Mouse (Mus musculus) limb, embryonic 11.5 days (tissue): ENCODE results near the gene Tdo2. TPM values are rescaled to one million over a fixed set of nuclear protein-coding genes. Genes with fewer than 3 reads are reported as not detected.

ENCODE experiments used
- ATAC-seq: fragments of 200-750 bp; cut with Nextera tagmentation; 2 replicates; pipeline ENCODE4 v1.8.0; 2017; ENCODE audit warnings: low read depth; ENCODE audit not compliant: insufficient number of reproducible peaks, low FRiP score, low TSS enrichment
- DNase-seq: peaks from one replicate; pipeline ENCODE4 v3.0.0-alpha.2; 2015; ENCODE audit warnings: low spot score
- H3K27ac ChIP-seq: fragments of 300-500 bp; sonication (generic); replicated peaks from 2 replicates; pipeline ENCODE4 v1.5.1; 2014; ENCODE audit warnings: low read depth, mild to moderate bottlenecking, low read length
- H3K27me3 ChIP-seq: fragments of 300-500 bp; sonication (generic); 2 replicates; pipeline ENCODE4 v1.6.1; 2014; ENCODE audit warnings: mild to moderate bottlenecking, low read length, mixed read lengths; ENCODE audit not compliant: control insufficient read depth, insufficient read depth
- H3K36me3 ChIP-seq: fragments of 300-500 bp; sonication (generic); 2 replicates; pipeline ENCODE4 v1.6.1; 2014; ENCODE audit warnings: mild to moderate bottlenecking, low read length, moderate library complexity, mixed read lengths; ENCODE audit not compliant: control insufficient read depth, insufficient read depth
- H3K4me1 ChIP-seq: fragments of 300-500 bp; sonication (generic); 2 replicates; pipeline ENCODE4 v1.6.1; 2014; ENCODE audit warnings: low read length, mixed read lengths; ENCODE audit not compliant: control insufficient read depth, insufficient read depth
- H3K4me2 ChIP-seq: fragments of 300-500 bp; sonication (generic); 2 replicates; pipeline ENCODE4 v1.6.1; 2014; ENCODE audit warnings: low read depth, mild to moderate bottlenecking, moderate library complexity; ENCODE audit not compliant: severe bottlenecking
- H3K4me3 ChIP-seq: fragments of 300-500 bp; sonication (generic); 2 replicates; pipeline ENCODE4 v1.5.1; 2014; ENCODE audit warnings: low read depth, low read length
- H3K9ac ChIP-seq: fragments of 300-500 bp; sonication (generic); 2 replicates; pipeline ENCODE4 v1.6.1; 2014; ENCODE audit warnings: mild to moderate bottlenecking, low read length
- H3K9me3 ChIP-seq: fragments of 300-500 bp; sonication (generic); 2 replicates; pipeline ENCODE4 v1.6.1; 2016; ENCODE audit warnings: low read length; ENCODE audit not compliant: control insufficient read depth
- WGBS: fragments of 180-500 bp; shearing (Covaris S2); extraction: QIAGEN DNeasy Blood & Tissue Kit; methylation state at CpG from one replicate; pipeline ENCODE4 v1.1.7; 2014; 5-methylcytosine and 5-hydroxymethylcytosine counted together
- polyA plus RNA-seq: library from polyadenylated mRNA; unstranded; fragments of >200 nt; fragmentation: Nextera tagmentation; extraction: Ambion mirVana; gene quantifications from 2 replicates; pipeline ENCODE4 v1.2.1, GENCODE M21; 2014

Gene Tdo2
- 0.48 and 1.6 TPM in 2 replicates for polyA plus RNA-seq

DNA sequence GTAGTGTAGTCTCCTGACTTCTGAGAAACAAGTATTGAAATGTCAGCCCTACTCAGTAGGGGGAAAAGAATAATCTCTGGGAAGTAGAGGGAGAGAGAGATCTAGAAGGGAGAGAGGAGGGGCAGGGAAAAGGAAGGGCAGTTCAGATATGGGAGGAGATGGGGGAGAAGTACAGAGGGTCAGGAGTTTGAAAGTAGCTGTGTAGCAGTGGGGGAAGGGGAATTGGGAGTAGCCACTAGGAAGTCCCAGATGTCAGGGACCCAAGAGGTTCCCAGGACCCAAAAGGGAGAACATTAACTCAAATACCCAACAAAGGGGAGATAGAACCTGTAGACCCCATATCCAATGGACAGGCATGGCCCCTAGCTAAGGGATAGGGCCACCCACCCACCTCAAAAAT, at the start of gene Tdo2:
Gene Tdo2 (minus strand): TSS at position 101 of the 400 bp plus-strand sequence.
- no peak within 1 kb of the TSS for H3K4me2 ChIP-seq
- DNase-seq (no peak), ATAC-seq (no peak)
- H3K27ac ChIP-seq, result no peak within 1 kb of the TSS
- H3K27me3 ChIP-seq, result no peaks in the 10 kb centered on the region
- H3K36me3 ChIP-seq, result no peaks in the 10 kb centered on the region
- H3K9me3 ChIP-seq, result no peaks in the 10 kb centered on the region
- no peak within 1 kb of the TSS for H3K4me3 ChIP-seq
- H3K4me1 ChIP-seq, result no peaks in the 10 kb centered on the region
- H3K9ac ChIP-seq, result no peak within 1 kb of the TSS

DNA sequence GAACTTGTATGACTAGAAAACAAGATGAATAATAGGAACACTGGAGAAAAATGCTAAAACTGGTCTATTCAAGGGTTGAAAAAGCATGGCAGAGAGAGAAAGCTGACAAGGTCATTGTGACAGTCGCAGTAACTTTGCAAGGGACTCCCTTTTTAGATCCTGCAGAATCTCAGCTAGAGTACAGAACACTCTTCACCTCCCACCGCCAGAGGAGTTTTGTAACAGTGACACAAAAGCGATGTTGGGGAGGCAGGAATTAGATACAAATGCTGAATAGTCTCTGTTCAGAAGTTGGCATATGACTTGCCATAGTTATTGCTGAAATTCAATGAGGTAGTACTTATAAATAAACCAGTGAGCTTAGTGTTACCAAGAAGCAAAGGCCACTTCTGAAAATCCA, 47.1 kb upstream of the Tdo2 start:
- no peak overlapping the region for H3K4me3 ChIP-seq
- 89% methylated on average over 3 of the region's 3 CpGs for WGBS
- DNase-seq, result no peak
- no peak for ATAC-seq
- no peak overlapping the region for H3K4me2 ChIP-seq
- no peaks in the 10 kb centered on the region for H3K27me3 ChIP-seq
- no peak overlapping the region for H3K9ac ChIP-seq
- no peaks in the 10 kb centered on the region for H3K9me3 ChIP-seq
- no peaks in the 10 kb centered on the region for H3K4me1 ChIP-seq
- no peak overlapping the region for H3K27ac ChIP-seq
- H3K36me3 ChIP-seq, result no peaks in the 10 kb centered on the region

DNA sequence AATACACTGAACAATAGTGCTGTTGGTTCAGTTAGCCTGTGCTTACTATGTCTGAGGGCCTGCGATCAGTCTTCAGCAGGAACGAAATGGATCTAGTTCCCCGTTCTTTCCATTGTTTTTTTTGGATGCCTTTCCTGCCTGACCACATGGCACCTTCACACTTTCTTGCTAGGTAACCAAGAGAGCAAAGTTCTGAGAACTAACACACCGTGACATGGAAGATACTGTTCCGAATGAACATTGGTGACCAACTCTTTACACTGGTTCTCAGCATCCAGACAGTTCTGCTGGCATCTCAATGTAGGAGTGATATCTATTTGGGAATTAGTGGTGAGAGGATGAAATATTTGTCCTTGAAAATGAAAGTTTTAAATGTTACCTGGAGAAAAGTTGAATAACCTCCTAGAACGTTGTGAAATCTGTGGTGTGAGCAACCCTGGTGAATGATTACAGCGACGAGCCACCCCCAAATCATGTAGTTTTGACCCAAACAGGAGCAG, 46.5 kb upstream of the Tdo2 start:
- ATAC-seq (no peak), DNase-seq (no peak)
- 92% methylated on average over 8 of the region's 8 CpGs for WGBS
- no peaks in the 10 kb centered on the region for H3K9me3 ChIP-seq
- H3K9ac ChIP-seq, result no peak overlapping the region
- H3K4me2 ChIP-seq, result no peak overlapping the region
- H3K4me3 ChIP-seq, result no peak overlapping the region
- no peaks in the 10 kb centered on the region for H3K27me3 ChIP-seq
- no peaks in the 10 kb centered on the region for H3K36me3 ChIP-seq
- no peak overlapping the region for H3K27ac ChIP-seq
- H3K4me1 ChIP-seq, result no peaks in the 10 kb centered on the region

DNA sequence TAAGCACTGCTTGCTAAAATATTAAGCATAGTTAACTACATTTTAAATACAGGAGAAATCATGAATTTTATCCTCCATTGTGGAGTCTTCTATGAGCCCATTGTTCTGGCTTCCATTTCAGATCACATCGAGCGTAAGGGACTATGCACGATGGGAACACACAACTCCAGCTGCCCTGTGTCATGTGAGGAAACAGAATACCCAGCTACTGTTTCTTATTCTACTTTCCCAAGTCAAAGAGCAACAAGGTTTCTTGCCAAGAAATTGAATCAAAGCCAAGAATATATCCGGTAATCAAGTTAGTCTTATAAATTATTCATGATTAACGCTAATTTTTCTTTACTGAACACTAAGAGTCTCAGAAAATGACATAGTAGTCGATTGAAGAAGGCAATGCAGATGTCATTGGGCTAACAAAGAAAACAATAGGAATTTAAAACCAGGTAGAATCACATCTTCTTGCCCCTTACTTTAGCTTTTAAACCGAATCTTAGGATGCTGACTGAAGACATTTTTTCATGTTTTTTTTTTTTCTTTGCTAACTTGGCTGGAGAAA, 38.2 kb upstream of the Tdo2 start:
- no peaks in the 10 kb centered on the region for H3K4me1 ChIP-seq
- WGBS, result 91% methylated on average over 7 of the region's 7 CpGs
- H3K27ac ChIP-seq, result no peak overlapping the region
- no peaks in the 10 kb centered on the region for H3K9me3 ChIP-seq
- no peak overlapping the region for H3K4me2 ChIP-seq
- no peaks in the 10 kb centered on the region for H3K27me3 ChIP-seq
- H3K36me3 ChIP-seq, result no peaks in the 10 kb centered on the region
- no peak for ATAC-seq
- H3K9ac ChIP-seq, result no peak overlapping the region
- DNase-seq, result no peak
- H3K4me3 ChIP-seq, result no peak overlapping the region

DNA sequence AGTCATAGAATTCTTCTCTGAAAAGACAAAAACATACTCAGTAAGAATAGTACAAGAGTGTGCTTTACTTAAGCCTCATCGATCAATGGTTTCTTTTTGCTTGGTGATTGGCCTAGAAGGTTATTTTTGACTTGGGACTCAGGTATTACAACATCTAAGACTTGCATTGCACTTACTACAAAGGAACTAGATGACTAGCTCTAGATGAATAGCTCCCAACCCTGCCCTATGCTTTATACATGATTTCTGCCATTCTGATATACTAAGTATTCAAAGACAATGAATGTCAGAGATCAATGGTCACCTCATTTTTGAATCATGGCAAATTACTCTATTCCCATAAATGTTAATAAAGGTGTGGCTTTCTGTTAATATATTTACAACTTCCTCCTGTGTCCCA, 31.0 kb upstream of the Tdo2 start:
- 83% methylated on average over 1 of the region's 1 CpGs for WGBS
- DNase-seq (no peak), ATAC-seq (no peak)
- Histone ChIP-seq H3K9me3 (no peaks in the 10 kb centered on the region), H3K9ac (no peak overlapping the region), H3K27ac (no peak overlapping the region), H3K27me3 (no peaks in the 10 kb centered on the region), H3K4me3 (no peak overlapping the region), H3K36me3 (no peaks in the 10 kb centered on the region), H3K4me1 (no peaks in the 10 kb centered on the region), H3K4me2 (no peak overlapping the region)

DNA sequence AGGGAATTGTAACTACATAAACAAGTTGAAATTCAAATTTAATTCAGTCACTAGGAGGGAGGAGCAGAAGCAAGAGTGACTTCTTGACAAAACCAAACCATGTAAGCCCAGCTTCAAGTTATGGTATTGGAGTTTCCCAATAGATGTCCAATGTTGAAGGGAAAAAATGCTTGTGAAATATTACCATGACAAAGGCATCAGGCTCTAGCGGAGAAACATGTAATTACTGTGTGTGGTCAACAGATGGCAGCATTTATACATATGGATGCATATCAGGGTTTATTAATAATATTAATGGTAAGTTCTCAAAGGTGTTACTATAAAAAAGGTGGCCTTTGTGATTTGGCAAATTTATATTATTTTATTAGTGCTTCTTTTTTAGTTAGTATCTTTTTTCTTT, 20.0 kb upstream of the Tdo2 start:
- Histone ChIP-seq H3K36me3 (no peaks in the 10 kb centered on the region), H3K27ac (no peak overlapping the region), H3K4me2 (no peak overlapping the region), H3K9me3 (no peaks in the 10 kb centered on the region), H3K27me3 (no peaks in the 10 kb centered on the region), H3K9ac (no peak overlapping the region), H3K4me3 (no peak overlapping the region), H3K4me1 (no peaks in the 10 kb centered on the region)
- 5% methylated on average over 1 of the region's 1 CpGs for WGBS
- ATAC-seq (no peak), DNase-seq (no peak)

DNA sequence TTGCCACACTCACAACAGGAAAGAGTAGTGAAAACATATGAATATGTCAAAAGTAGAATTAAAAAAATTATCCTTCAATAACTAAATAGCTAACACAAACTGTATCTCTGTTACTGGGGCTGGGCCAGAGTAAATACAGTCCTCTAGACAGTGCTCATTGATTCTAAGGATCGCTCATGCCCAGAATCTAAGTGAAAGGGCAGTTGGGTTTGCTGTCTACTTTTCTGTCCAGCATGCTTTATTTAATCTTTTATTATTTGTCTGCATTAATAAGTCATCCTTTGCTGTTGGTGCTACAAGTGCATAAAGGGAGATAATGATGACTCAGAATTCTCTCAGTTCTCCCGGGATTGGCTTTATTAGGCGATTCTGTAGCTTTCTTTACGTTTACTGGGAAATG, 19.4 kb upstream of the Tdo2 start:
- WGBS, result 45% methylated on average over 4 of the region's 4 CpGs
- Histone ChIP-seq H3K4me2 (no peak overlapping the region), H3K27me3 (no peaks in the 10 kb centered on the region), H3K36me3 (no peaks in the 10 kb centered on the region), H3K9me3 (no peaks in the 10 kb centered on the region), H3K4me1 (no peaks in the 10 kb centered on the region), H3K9ac (no peak overlapping the region), H3K4me3 (no peak overlapping the region), H3K27ac (no peak overlapping the region)
- ATAC-seq (no peak), DNase-seq (no peak)

DNA sequence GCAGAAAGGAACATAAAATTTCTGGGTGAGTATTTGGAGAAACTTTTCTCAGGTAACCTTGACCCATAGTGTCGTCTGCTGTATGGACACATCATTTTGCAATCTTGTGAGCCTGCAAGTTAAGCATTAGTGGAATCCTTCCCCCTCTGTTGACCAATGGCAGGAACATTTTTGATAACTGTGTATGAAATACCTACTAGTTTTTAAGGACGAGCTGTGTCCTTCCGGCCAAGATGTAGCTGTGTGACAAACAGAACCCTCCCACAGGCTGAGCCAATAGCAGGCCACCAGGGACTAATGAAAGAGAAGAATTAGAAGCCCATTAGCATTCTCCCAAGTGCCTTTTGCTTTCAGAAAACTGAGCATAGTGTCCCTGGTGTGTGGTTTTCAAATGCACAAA, 14.5 kb upstream of the Tdo2 start:
- H3K36me3 ChIP-seq, result no peaks in the 10 kb centered on the region

DNA sequence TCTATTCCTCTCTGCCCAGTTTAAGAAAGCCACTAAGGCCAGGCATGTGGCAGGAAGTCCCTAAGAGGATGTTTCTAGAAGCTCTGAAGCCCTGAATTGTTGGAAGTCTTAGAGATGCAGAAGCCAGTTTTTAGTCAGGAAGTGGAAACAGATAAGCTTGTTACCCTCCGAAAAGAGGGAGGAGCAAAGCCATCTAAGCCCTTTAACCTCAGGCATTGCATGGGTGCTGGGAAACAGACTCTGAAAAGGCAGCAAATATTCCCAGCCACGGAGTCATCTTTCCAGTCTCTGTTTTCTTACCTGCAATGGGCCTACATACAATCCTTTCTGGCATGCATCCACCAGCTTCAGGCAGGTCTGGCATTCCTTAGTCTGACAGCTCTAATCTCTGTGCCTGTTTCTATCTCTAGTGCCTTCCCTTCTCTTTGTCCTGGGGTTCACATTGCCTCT, 13.7 kb upstream of the Tdo2 start:
- H3K27me3 ChIP-seq, result no peaks in the 10 kb centered on the region
- H3K4me2 ChIP-seq, result no peak overlapping the region
- H3K9ac ChIP-seq, result no peak overlapping the region
- DNase-seq (no peak), ATAC-seq (no peak)
- no peaks in the 10 kb centered on the region for H3K36me3 ChIP-seq
- no peaks in the 10 kb centered on the region for H3K9me3 ChIP-seq
- H3K4me3 ChIP-seq, result no peak overlapping the region
- H3K27ac ChIP-seq, result no peak overlapping the region
- H3K4me1 ChIP-seq, result no peaks in the 10 kb centered on the region
- 39% methylated on average over 2 of the region's 2 CpGs for WGBS

More for the DNA sequence above, 14.5 kb upstream of the Tdo2 start:
- DNase-seq, result no peak
- no peak overlapping the region for H3K9ac ChIP-seq
- no peak for ATAC-seq
- no peaks in the 10 kb centered on the region for H3K4me1 ChIP-seq
- no peak overlapping the region for H3K27ac ChIP-seq
- WGBS, result 68% methylated on average over 3 of the region's 3 CpGs
- no peaks in the 10 kb centered on the region for H3K9me3 ChIP-seq
- H3K4me3 ChIP-seq, result no peak overlapping the region
- no peaks in the 10 kb centered on the region for H3K27me3 ChIP-seq
- H3K4me2 ChIP-seq, result no peak overlapping the region
